Mouse (Mus musculus) adrenal gland, postnatal 36 days (tissue): ENCODE data around the gene Vmn2r45. TPM values are rescaled to one million over a fixed set of nuclear protein-coding genes. Genes with fewer than 3 reads are reported as not detected.
"Not testable (repeated sequence)": the region's sequence is repeated elsewhere in the genome, so short reads cannot be mapped to it uniquely, and the experiment has no call there.

Experiments used
- DNase-seq, 2 experiments: peaks; one replicate each; pipeline ENCODE4 v3.0.0; 2021; ENCODE audit warnings: mixed read lengths in 1 of 2
- long read RNA-seq, 2 experiments: library from polyadenylated mRNA; stranded (forward); transcript quantifications; one replicate each; pipeline ENCODE4 v2.0.0; 2021; ENCODE audit warnings: borderline sequencing depth in 2 of 2
- total RNA-seq, 2 experiments: library from RNA; stranded (reverse); gene quantifications; 2 replicates each; pipeline ENCODE4 v1.2.3; 2021

Gene Vmn2r45
- total RNA-seq: not detected
- long read RNA-seq, experiment 1: 0 reads
- long read RNA-seq, experiment 2: 0 reads

DNA sequence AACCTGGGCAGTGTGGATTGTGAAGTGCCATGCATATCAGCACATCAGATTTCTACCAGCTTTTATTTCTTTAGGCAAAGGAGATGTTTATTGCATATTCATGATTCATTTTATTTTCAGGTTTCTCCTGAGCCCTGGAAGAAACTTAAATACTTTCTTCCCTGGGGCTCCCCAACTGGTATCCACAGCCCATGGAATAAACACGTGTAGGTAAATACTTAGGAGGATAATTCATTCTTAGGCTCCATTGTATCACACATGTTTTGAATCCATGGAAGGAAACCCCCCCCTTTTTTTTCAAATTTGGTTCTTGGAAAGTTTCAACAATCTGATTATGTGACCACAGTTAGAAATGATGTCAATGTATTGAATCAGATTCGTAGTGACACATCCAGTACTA is at the start of gene Vmn2r45:
Gene Vmn2r45 (minus strand): TSS at position 101 of the 400 bp plus-strand sequence.
- DNase-seq: not testable (repeated sequence)

Other genes with a start within 250 kb of the Vmn2r45 start
- not detected for gene Vmn2r43, start 228.5 kb downstream of the Vmn2r45 start, total RNA-seq
- gene Vmn2r44, start 105.7 kb downstream of the Vmn2r45 start, total RNA-seq: not detected